Mouse (Mus musculus): ENCODE measurements around the gene Itga6. TPM values are rescaled to one million over a fixed set of nuclear protein-coding genes. Genes with fewer than 3 reads are reported as not detected.
A peak's percentile ranks its signal among the peaks of the same experiment; 100 is the strongest.
"Not testable (repeated sequence)": the region's sequence is repeated elsewhere in the genome, so short reads cannot be mapped to it uniquely, and the experiment has no call there.

Gene Itga6
- total RNA-seq, 2 experiments from 2014 or later: 6.6 to 9.8 TPM

GRCm38 (mm10) chr2:71828928-71829327 lies 83.5 kb downstream of the Itga6 start:
- ATAC-seq (replicated peaks; ENCODE audit: low FRiP score, poor library complexity, severe bottlenecking): no peak

GRCm38 (mm10) chr2:71833626-71834025 lies 88.2 kb downstream of the Itga6 start:
- no peak for ATAC-seq (replicated peaks; ENCODE audit: low FRiP score, poor library complexity, severe bottlenecking)

GRCm38 (mm10) chr2:71834371-71834770 lies 89.0 kb downstream of the Itga6 start:
- ATAC-seq (replicated peaks; ENCODE audit: low FRiP score, poor library complexity, severe bottlenecking): no peak

- no peak for ATAC-seq (replicated peaks; ENCODE audit: low FRiP score, poor library complexity, severe bottlenecking)
These were observed 90.1 kb downstream of the Itga6 start for GRCm38 (mm10) chr2:71835556-71835955.

GRCm38 (mm10) chr2:71836232-71836631 lies 90.8 kb downstream of the Itga6 start:
- ATAC-seq (replicated peaks; ENCODE audit: low FRiP score, poor library complexity, severe bottlenecking): no peak

GRCm38 (mm10) chr2:71837261-71837660 lies 91.8 kb downstream of the Itga6 start:
- no peak for ATAC-seq (replicated peaks; ENCODE audit: low FRiP score, poor library complexity, severe bottlenecking)

- no peak for ATAC-seq (replicated peaks; ENCODE audit: low FRiP score, poor library complexity, severe bottlenecking)
These were observed 92.4 kb downstream of the Itga6 start for GRCm38 (mm10) chr2:71837791-71838190.

- ATAC-seq (replicated peaks; ENCODE audit: low FRiP score, poor library complexity, severe bottlenecking): no peak
These were observed 97.9 kb downstream of the Itga6 start for GRCm38 (mm10) chr2:71843316-71843715.

- ATAC-seq (replicated peaks; ENCODE audit: low FRiP score, poor library complexity, severe bottlenecking): no peak
These were observed 99.5 kb downstream of the Itga6 start for GRCm38 (mm10) chr2:71844906-71845305.

GRCm38 (mm10) chr2:71852161-71852560 lies 106.7 kb downstream of the Itga6 start:
- not testable (repeated sequence) for ATAC-seq (replicated peaks; ENCODE audit: low FRiP score, poor library complexity, severe bottlenecking)

GRCm38 (mm10) chr2:71855076-71855475 lies 109.7 kb downstream of the Itga6 start:
- no peak for ATAC-seq (replicated peaks; ENCODE audit: low FRiP score, poor library complexity, severe bottlenecking)

GRCm38 (mm10) chr2:71863531-71864173 lies 118.2 kb downstream of the Itga6 start:
- no peak for ATAC-seq (replicated peaks; ENCODE audit: low FRiP score, poor library complexity, severe bottlenecking)

- no peak for ATAC-seq (replicated peaks; ENCODE audit: low FRiP score, poor library complexity, severe bottlenecking)
These were observed 119.6 kb downstream of the Itga6 start for GRCm38 (mm10) chr2:71865022-71865421.

GRCm38 (mm10) chr2:71865935-71866334 lies 120.5 kb downstream of the Itga6 start:
- ATAC-seq (replicated peaks; ENCODE audit: low FRiP score, poor library complexity, severe bottlenecking): no peak

GRCm38 (mm10) chr2:71866565-71866964 lies 121.1 kb downstream of the Itga6 start:
- no peak for ATAC-seq (replicated peaks; ENCODE audit: low FRiP score, poor library complexity, severe bottlenecking)

GRCm38 (mm10) chr2:71867019-71867418 lies 121.6 kb downstream of the Itga6 start:
- ATAC-seq (replicated peaks; ENCODE audit: low FRiP score, poor library complexity, severe bottlenecking): no peak

GRCm38 (mm10) chr2:71867480-71867879 lies 122.1 kb downstream of the Itga6 start:
- no peak for ATAC-seq (replicated peaks; ENCODE audit: low FRiP score, poor library complexity, severe bottlenecking)

GRCm38 (mm10) chr2:71868256-71868655 lies 122.8 kb downstream of the Itga6 start:
- ATAC-seq (replicated peaks; ENCODE audit: low FRiP score, poor library complexity, severe bottlenecking): no peak

GRCm38 (mm10) chr2:71872141-71872540 lies 126.7 kb downstream of the Itga6 start:
- ATAC-seq (replicated peaks; ENCODE audit: low FRiP score, poor library complexity, severe bottlenecking): no peak

- ATAC-seq (replicated peaks; ENCODE audit: low FRiP score, poor library complexity, severe bottlenecking): peak; percentile 96
These were observed 127.5 kb downstream of the Itga6 start, which contains the start of gene Pdk1 for GRCm38 (mm10) chr2:71872801-71873443. TSS of gene Pdk1 (plus strand) at chr2:71873224.

- ATAC-seq (replicated peaks; ENCODE audit: low FRiP score, poor library complexity, severe bottlenecking): peak; percentile 38; the same call in 1 of the 2 replicates
These were observed 128.3 kb downstream of the Itga6 start for GRCm38 (mm10) chr2:71873474-71874322.

Measured in erythroblast, adult 5-6 weeks (primary cell).